Mouse (Mus musculus): Measurements from ENCODE around the gene Fam83f.

DNA sequence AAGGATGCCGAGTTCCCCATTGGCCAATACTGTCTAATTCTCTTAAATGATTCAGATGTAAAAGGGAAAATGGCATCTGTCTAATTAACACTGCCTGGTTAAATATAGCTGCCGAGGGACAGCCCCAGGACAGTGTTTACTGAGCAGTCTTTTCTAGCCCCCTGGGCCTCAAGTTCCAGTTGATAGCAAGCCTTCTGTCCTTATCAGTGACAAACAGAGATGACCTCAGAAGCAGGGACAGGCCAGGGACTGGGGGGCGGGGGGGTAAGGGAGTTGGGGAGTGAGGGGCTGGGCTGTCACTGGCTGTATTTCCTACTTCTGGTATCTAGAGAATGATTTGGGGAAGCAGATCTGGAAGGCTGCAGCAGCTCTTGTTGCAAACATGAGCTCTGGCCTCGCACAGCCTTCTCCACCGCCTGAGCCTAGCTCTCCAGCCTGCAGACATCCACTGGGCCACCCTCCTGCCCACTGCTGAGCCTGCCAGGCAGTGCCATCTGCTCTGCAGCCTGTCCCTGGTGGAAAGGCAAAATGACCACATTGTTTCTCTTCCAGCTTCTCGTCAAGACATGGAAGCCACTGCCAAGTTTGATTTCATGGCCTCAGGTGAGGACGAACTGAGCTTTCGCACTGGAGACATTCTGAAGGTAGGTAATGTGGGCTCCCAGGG, 48.3 kb upstream of the Fam83f start:
- TF ChIP-seq CTCF (conservative IDR thresholded peaks at IDR 0.05; ENCODE audit: low read length) (no peak), POU5F1 (IDR thresholded peaks at IDR 0.05; ENCODE audit: borderline replicate concordance, low read length) (no peak), NANOG (IDR thresholded peaks at IDR 0.05; ENCODE audit: borderline replicate concordance, low read length) (no peak)
